Mouse (Mus musculus) adipose tissue, adult 10 weeks (tissue): ENCODE results near the gene Nxph3. TPM values are rescaled to one million over a fixed set of nuclear protein-coding genes. Genes with fewer than 3 reads are reported as not detected.

Experiments used
- polyA plus RNA-seq: library from polyadenylated mRNA; stranded (reverse); fragments of 350-450 nt; fragmentation: Illumina TruSeq; extraction: RNeasy Lipid Tissue Mini Kit (QIAGEN cat#74804); gene quantifications from one replicate; pipeline ENCODE4 v1.2.3, GENCODE M21; 2014; ENCODE audit warnings: low read depth, low replicate concordance

The Nxph3 gene
- 1.4 TPM for polyA plus RNA-seq

GRCm38 (mm10) chr11:95514298-95514861 lies at the start of gene Nxph3:
TSS of gene Nxph3 (minus strand) at chr11:95514570.

Other genes starting within 250 kb of the Nxph3 start
- 37.0 TPM for gene Kat7, start 204.3 kb downstream of the Nxph3 start, polyA plus RNA-seq
- 23.2 TPM for gene Fam117a, start 177.6 kb downstream of the Nxph3 start, polyA plus RNA-seq
- 99.0 TPM for gene Slc35b1, start 129.9 kb downstream of the Nxph3 start, polyA plus RNA-seq
- gene Spop, start 100.5 kb downstream of the Nxph3 start, polyA plus RNA-seq = 81.5 TPM
- gene Ngfr, start 73.2 kb upstream of the Nxph3 start, polyA plus RNA-seq = 1.9 TPM
- gene Phb, start 152.4 kb upstream of the Nxph3 start, polyA plus RNA-seq = 161 TPM
- gene Zfp652, start 198.1 kb upstream of the Nxph3 start, polyA plus RNA-seq = 15.8 TPM
- not detected for gene B130006D01Rik, start 209.0 kb upstream of the Nxph3 start, polyA plus RNA-seq